Mouse (Mus musculus) CH12.LX (cell line): ENCODE measurements around the gene Irak4.

Experiments
- CTCF ChIP-seq, 2 experiments: IDR thresholded peaks in 1 of 2; conservative IDR thresholded peaks in 1 of 2; 2 replicates each; pipeline ENCODE4 v1.5.1; 2011 to 2012; ENCODE audit warnings: low read depth in 2 of 2, low read length in 2 of 2, improper control_type of control experiment in 1 of 2, inconsistent platforms in 1 of 2, mild to moderate bottlenecking in 1 of 2, moderate library complexity in 1 of 2
- JUND ChIP-seq: conservative IDR thresholded peaks from 2 replicates; pipeline ENCODE4 v1.6.1; 2011; ENCODE audit warnings: low read depth, low read length, improper control_type of control experiment
- POLR2A ChIP-seq: IDR thresholded peaks from 2 replicates; pipeline ENCODE4 v1.6.1; 2011; ENCODE audit warnings: low read depth, mild to moderate bottlenecking, improper control_type of control experiment, low read length
- TCF12 ChIP-seq: IDR thresholded peaks from 2 replicates; pipeline ENCODE4 v1.6.1; 2014; ENCODE audit warnings: low read depth, mild to moderate bottlenecking, inconsistent platforms, low read length, improper control_type of control experiment

DNA sequence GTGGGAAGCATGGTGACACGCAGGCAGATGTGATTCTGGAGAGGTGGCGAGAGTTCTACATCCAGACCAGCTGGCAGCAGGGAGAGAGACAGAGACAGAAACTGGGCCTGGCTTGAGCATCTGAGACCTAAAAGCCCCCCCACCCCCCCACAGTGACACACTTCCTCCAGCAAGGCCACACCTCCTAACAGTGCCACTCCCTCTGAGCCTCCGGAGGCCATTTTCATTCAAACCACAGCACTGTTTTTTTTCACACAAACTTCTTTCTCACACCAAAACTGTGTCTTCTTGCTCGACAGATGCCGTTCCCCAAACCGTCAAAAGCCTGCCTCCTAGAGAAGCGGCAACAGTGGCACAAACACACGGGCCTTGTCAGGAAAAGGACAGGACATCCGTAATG, 10.1 kb downstream of the Irak4 start:
- TF ChIP-seq POLR2A (no peak), TCF12 (no peak), CTCF (conservative IDR thresholded peaks at IDR 0.05 in 1 of 2, IDR thresholded peaks at IDR 0.05 in 1 of 2; ENCODE audit: low read depth in 2 of 2, low read length in 2 of 2) (no peak), JUND (no peak)
